Mouse (Mus musculus) MEL (cell line): ENCODE results near the gene Ip6k3.

Experiments used
- CHD2 ChIP-seq: IDR thresholded peaks from 2 replicates; pipeline ENCODE4 v1.6.1; 2011; ENCODE audit warnings: low read length, improper control_type of control experiment
- CTCF ChIP-seq, 3 experiments: IDR thresholded peaks in 2 of 3; conservative IDR thresholded peaks in 1 of 3; 2 replicates each; pipeline ENCODE4 v1.5.1; 2011 to 2012; ENCODE audit warnings: low read length in 3 of 3, low read depth in 2 of 3, mild to moderate bottlenecking in 2 of 3, improper control_type of control experiment in 1 of 3, inconsistent platforms in 1 of 3, mixed read lengths in 1 of 3, moderate library complexity in 1 of 3; ENCODE audit not compliant: control insufficient read depth in 1 of 3, insufficient read depth in 1 of 3, poor library complexity in 1 of 3, severe bottlenecking in 1 of 3
- E2F4 ChIP-seq: IDR thresholded peaks from 2 replicates; pipeline ENCODE4 v1.6.1; 2011; ENCODE audit warnings: low read depth, low read length, improper control_type of control experiment, borderline replicate concordance
- EP300 ChIP-seq, 2 experiments: IDR thresholded peaks; 2 replicates each; pipeline ENCODE4 v1.6.1; 2011; ENCODE audit warnings: improper control_type of control experiment in 2 of 2, low read length in 2 of 2, low read depth in 1 of 2, mild to moderate bottlenecking in 1 of 2
- GATA1 ChIP-seq: IDR thresholded peaks from 2 replicates; pipeline ENCODE4 v1.6.1; 2011; ENCODE audit warnings: low read depth, low read length, improper control_type of control experiment
- MEF2A ChIP-seq: IDR thresholded peaks from 2 replicates; pipeline ENCODE4 v1.6.1; 2014; ENCODE audit warnings: low read depth, mild to moderate bottlenecking, inconsistent platforms, low read length, improper control_type of control experiment; ENCODE audit not compliant: poor library complexity, insufficient replicate concordance, severe bottlenecking; ENCODE audit errors: extremely low read depth
- NELFE ChIP-seq: IDR thresholded peaks from 2 replicates; pipeline ENCODE4 v1.6.1; 2011; ENCODE audit warnings: low read depth, low read length, improper control_type of control experiment
- POLR2A ChIP-seq, 2 experiments: IDR thresholded peaks; 2 replicates each; pipeline ENCODE4 v1.6.1; 2011 to 2012; ENCODE audit warnings: low read length in 2 of 2, mild to moderate bottlenecking in 2 of 2, control low read depth in 1 of 2, improper control_type of control experiment in 1 of 2, low read depth in 1 of 2, moderate library complexity in 1 of 2; ENCODE audit not compliant: control insufficient read depth in 1 of 2, insufficient read depth in 1 of 2, poor library complexity in 1 of 2
- USF2 ChIP-seq, 2 experiments: IDR thresholded peaks; 2 replicates each; pipeline ENCODE4 v1.6.1; 2011 to 2012; ENCODE audit warnings: improper control_type of control experiment in 2 of 2, low read length in 2 of 2, borderline replicate concordance in 1 of 2, inconsistent platforms in 1 of 2, low read depth in 1 of 2, mild to moderate bottlenecking in 1 of 2; ENCODE audit not compliant: insufficient read depth in 1 of 2
- ZMIZ1 ChIP-seq: IDR thresholded peaks from 2 replicates; pipeline ENCODE4 v1.6.1; 2012; ENCODE audit warnings: low read depth, mild to moderate bottlenecking, inconsistent platforms, low read length, improper control_type of control experiment, moderate library complexity
- ZNF384 ChIP-seq: IDR thresholded peaks from 2 replicates; pipeline ENCODE4 v1.6.1; 2012; ENCODE audit warnings: low read depth, mild to moderate bottlenecking, inconsistent platforms, low read length, improper control_type of control experiment

- TF ChIP-seq CTCF (IDR thresholded peaks at IDR 0.05 in 2 of 3, conservative IDR thresholded peaks at IDR 0.05 in 1 of 3; ENCODE audit: control insufficient read depth in 1 of 3, insufficient read depth in 1 of 3, low read depth in 2 of 3, low read length in 3 of 3, poor library complexity in 1 of 3, severe bottlenecking in 1 of 3) (no peak), ZNF384 (no peak), MEF2A (no peak), USF2 (IDR thresholded peaks at IDR 0.05; ENCODE audit: borderline replicate concordance in 1 of 2, insufficient read depth in 1 of 2, low read depth in 1 of 2, low read length in 2 of 2) (no peak), POLR2A (IDR thresholded peaks at IDR 0.05; ENCODE audit: control insufficient read depth in 1 of 2, insufficient read depth in 1 of 2, low read depth in 1 of 2, low read length in 2 of 2, poor library complexity in 1 of 2) (no peak), NELFE (no peak), E2F4 (no peak), CHD2 (no peak), EP300 (IDR thresholded peaks at IDR 0.05; ENCODE audit: low read depth in 1 of 2, low read length in 2 of 2) (no peak), ZMIZ1 (no peak), GATA1 (no peak)
Measured at GRCm38 (mm10) chr17:27183667-27184292, 16.2 kb upstream of the Ip6k3 start.
